Mouse (Mus musculus) lung, adult 2 months (tissue): Measurements from ENCODE around the gene Nudt12. TPM values are rescaled to one million over a fixed set of nuclear protein-coding genes. Genes with fewer than 3 reads are reported as not detected.

Experiments
- DNase-seq: peaks from one replicate; pipeline ENCODE4 v3.0.0; 2022
- H3K4me1 ChIP-seq: fragments of 200-500 bp; 2 replicates; pipeline ENCODE4 v1.6.1; 2011; ENCODE audit warnings: low read length; ENCODE audit not compliant: control insufficient read depth, insufficient read depth
- H3K4me3 ChIP-seq: fragments of 200-500 bp; replicated peaks from 2 replicates; pipeline ENCODE3; 2011; ENCODE audit warnings: low read depth, mild to moderate bottlenecking, control low read depth, low read length; ENCODE audit errors: extremely low read depth
- CTCF ChIP-seq: fragments of 200-500 bp; IDR thresholded peaks from 2 replicates; pipeline ENCODE4 v1.5.1; 2011; ENCODE audit warnings: mild to moderate bottlenecking, low read length, control low read depth; ENCODE audit not compliant: insufficient read depth
- POLR2A ChIP-seq: fragments of 200-500 bp; IDR thresholded peaks from 2 replicates; pipeline ENCODE4 v1.6.1; 2011; ENCODE audit warnings: low read depth, mild to moderate bottlenecking, control low read depth, low read length, borderline replicate concordance; ENCODE audit errors: extremely low read depth
- WGBS: fragments of 180-500 bp; shearing (Covaris S2); methylation state at CpG from one replicate; pipeline ENCODE4 v1.1.7; 2018; 5-methylcytosine and 5-hydroxymethylcytosine counted together
- polyA plus RNA-seq: library from polyadenylated mRNA; depleted of rRNA; stranded (reverse); fragments of >200 nt; gene quantifications from 2 replicates; pipeline ENCODE4 v1.2.3, GENCODE M21; 2012; rRNA removed

Gene Nudt12
- 1.3 and 2.8 TPM in 2 replicates for polyA plus RNA-seq

DNA sequence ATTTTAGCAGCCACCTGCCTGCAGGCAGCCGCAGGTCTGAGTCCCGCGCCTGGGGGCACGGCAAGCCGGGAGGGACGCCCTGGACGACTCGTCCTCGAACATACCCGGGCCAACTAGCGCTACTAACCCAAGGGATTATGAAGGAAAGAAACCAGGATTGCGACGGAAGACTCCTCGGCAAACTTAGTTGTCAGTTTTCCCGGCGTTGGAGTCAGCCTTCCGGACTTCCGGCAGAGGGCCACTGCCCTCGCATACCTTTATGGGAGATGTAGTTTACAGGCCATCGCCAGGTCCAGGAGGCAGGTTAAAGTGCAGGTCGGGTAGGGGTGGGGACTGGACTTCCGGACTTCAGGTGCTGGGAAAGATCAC, at the start of gene Nudt12:
TSS of gene Nudt12 (minus strand) at position 282 of the 369 bp plus-strand sequence.
- Histone ChIP-seq H3K4me1 (no peaks in the 10 kb centered on the region; the same call in 1 of the 2 replicates), H3K4me3 (peak within 1 kb of the TSS; percentile 96)
- TF ChIP-seq CTCF: no peak
- TF ChIP-seq POLR2A: no peak
- WGBS: under 1% methylated on average over 22 of the region's 22 CpGs
- DNase-seq: peak; percentile 62

DNA sequence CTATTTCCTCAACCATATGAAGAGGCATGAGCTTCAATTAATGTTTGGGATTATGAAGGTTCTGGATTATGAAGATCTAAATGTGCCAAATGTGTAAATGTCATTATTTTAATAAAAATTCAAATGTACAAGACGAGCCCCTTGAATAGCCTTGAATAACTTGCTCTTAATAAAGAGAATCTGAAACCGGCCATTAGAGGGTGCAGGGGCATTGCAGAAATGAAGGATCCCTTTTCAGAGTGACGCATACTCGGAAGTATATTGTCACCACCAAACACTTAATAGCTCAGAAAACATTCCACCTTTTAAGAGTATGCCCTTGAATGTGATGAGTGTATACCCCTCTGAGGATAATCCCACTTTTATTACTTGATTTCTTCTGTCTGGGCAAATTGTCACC, 40.1 kb upstream of the Nudt12 start:
- Histone ChIP-seq H3K4me3 (no peak overlapping the region), H3K4me1 (no peaks in the 10 kb centered on the region)
- TF ChIP-seq POLR2A (no peak), CTCF (no peak)
- no peak for DNase-seq
- WGBS: 63% methylated on average over 4 of the region's 4 CpGs

DNA sequence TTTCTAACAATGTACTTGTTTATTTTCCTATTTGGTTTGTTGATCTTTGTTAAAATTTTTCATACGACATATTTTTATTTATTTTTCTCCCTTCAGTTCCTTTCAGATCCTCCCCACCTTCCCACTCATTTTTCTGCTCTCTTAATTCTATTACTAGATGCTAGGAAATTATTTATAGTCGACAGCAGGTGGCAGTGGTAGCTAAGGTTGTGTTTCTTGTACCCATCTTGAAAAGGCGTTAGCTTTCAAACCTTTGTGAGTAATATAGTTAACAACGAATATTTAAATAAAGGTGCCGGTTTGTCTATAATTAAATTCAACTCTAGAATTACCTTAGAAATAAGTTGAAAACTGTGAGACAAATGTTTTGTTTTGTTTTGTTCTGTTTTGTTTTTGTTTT, 26.6 kb upstream of the Nudt12 start:
- no peak for TF ChIP-seq CTCF
- TF ChIP-seq POLR2A: no peak
- 39% methylated on average over 5 of the region's 5 CpGs for WGBS
- no peak overlapping the region for H3K4me3 ChIP-seq
- DNase-seq: no peak
- H3K4me1 ChIP-seq: no peaks in the 10 kb centered on the region

DNA sequence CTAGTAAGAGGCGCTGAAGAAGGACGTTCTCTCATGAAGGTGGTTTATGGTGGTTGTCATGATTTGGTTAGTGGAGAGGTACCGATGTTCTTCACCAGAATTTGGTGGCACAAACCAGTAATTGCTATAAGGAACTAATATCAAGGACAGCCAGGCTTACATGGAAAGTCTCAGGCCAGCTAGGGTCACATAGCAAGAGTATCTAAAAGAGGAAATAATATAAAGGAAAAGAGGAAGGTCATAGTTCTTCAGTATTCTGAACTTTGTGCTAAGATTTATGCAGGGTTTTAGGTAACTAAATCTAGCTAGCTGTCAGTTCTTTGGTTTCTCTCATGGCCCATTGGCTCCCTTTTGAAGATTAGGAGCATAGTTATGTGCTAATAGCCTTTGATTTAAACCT, 20.3 kb upstream of the Nudt12 start:
- Histone ChIP-seq H3K4me3 (no peak overlapping the region), H3K4me1 (no peaks in the 10 kb centered on the region)
- WGBS: 78% methylated on average over 3 of the region's 3 CpGs
- no peak for DNase-seq
- TF ChIP-seq POLR2A: no peak
- no peak for TF ChIP-seq CTCF

DNA sequence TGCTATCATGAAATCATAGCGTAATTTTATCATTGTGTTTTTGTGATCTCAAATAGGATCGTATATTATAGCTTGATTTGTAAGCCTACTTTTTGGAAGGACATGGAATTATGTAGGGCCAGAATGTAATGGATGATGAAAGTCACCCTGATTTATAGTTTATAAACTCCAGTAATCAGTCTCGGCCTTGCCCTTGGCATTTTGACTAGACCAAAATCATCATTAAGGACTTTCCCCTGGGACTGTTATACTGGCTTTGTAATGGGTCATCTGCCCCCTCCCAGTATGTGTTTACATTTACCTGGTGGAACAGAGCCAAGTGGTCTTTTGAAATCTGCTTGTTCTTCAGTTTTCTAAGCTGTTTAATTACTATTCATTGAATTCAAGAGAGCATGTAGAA, 13.2 kb upstream of the Nudt12 start:
- 80% methylated on average over 3 of the region's 3 CpGs for WGBS
- Histone ChIP-seq H3K4me3 (no peak overlapping the region), H3K4me1 (no peaks in the 10 kb centered on the region)
- no peak for DNase-seq
- TF ChIP-seq CTCF: no peak
- no peak for TF ChIP-seq POLR2A

DNA sequence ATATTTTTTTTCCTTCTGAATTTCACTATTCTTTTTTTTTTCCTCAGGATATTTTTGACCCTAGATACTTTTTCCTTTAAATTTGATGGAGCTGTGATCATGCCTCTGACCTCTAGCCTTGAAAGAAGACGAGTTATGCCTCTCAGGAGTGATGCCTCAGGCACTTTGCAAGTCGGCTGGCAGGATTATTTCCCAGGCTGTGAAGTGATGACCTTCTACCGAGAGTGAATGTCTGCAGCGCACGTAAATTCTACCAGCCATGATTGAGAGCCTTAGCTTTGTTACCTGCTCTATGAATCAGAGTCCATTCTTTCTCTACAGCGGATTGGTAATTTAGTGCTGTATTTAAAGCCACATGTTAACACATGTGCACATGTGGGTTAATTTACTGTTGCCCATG, 11.3 kb upstream of the Nudt12 start:
- DNase-seq: no peak
- Histone ChIP-seq H3K4me3 (no peak overlapping the region), H3K4me1 (no peaks in the 10 kb centered on the region)
- TF ChIP-seq CTCF (no peak), POLR2A (no peak)
- WGBS: 54% methylated on average over 6 of the region's 6 CpGs

DNA sequence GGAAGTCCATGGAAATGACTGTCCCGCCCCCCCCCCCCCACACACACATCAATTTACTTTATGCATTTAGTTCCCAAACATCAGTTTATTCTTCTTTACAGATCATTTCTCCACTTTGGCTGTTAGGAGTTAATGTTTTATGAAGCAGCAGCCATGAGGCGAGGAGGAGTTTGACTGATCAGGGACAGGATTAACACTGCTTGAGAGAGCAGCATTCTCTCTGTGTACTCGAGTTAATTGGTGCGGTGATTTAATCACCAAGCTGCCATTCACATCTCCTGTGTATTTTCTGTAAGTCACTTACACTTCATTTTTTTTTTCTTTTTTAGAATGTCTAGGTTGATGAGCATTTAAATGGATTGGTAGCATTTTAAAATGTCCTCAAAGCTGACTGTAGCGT, 10.8 kb upstream of the Nudt12 start:
- 56% methylated on average over 5 of the region's 5 CpGs for WGBS
- H3K4me1 ChIP-seq: no peaks in the 10 kb centered on the region
- no peak for TF ChIP-seq POLR2A
- no peak for TF ChIP-seq CTCF
- H3K4me3 ChIP-seq: no peak overlapping the region
- DNase-seq: no peak

DNA sequence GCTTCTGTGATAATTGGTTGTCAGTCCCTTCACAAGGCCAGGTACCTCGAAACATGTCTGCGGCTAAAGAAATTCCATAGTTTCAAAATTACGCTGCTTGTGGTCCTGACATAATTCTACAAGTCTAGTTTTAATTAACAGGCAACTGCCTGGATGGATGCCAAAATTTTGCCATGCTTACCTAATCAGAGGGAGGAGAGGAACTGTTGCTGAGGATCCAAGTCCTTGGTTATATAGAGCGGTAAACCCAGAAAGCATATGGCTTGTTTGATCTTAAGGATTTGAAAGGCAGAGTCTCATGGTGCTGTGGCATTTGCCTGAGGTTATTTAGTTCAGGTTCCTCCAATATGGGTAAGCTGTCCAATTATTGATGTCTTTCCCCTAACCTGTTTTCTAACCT, 5.5 kb upstream of the Nudt12 start:
- Histone ChIP-seq H3K4me3 (no peak overlapping the region), H3K4me1 (no peaks in the 10 kb centered on the region)
- DNase-seq: no peak
- 88% methylated on average over 4 of the region's 4 CpGs for WGBS
- TF ChIP-seq POLR2A: no peak

DNA sequence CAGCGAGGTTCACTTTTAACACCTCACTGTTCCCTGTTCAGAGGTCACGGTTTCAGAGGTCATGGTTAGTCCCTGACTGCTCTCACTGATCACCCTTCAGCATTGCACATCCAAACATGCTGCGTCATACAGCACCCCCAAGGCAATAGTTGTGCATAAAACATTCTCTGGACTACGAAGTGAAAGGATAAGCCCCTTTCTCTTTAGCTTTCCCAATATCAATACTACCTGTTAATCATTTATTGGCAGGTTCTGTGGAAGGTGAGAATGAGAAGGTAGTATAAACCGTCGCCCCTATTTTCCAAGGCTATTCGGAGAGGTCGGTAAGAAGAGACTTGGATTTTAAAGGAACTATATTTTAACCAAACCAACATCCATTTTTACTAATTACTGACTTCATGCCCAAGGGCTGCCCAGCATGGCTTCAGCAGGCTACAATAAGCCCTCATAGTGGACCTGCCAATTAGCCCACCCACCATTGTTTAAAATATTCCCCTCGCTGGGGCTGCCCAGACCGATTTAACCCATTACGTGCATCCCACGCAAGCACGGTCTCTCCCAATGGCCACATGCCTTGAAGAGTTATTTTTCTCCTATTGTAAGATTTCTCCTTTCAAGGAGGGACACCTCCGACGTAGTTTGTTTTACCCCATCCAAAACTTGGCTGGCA, 616 bp downstream of the Nudt12 start:
- DNase-seq: no peak
- no peak for TF ChIP-seq CTCF
- TF ChIP-seq POLR2A: no peak

DNA sequence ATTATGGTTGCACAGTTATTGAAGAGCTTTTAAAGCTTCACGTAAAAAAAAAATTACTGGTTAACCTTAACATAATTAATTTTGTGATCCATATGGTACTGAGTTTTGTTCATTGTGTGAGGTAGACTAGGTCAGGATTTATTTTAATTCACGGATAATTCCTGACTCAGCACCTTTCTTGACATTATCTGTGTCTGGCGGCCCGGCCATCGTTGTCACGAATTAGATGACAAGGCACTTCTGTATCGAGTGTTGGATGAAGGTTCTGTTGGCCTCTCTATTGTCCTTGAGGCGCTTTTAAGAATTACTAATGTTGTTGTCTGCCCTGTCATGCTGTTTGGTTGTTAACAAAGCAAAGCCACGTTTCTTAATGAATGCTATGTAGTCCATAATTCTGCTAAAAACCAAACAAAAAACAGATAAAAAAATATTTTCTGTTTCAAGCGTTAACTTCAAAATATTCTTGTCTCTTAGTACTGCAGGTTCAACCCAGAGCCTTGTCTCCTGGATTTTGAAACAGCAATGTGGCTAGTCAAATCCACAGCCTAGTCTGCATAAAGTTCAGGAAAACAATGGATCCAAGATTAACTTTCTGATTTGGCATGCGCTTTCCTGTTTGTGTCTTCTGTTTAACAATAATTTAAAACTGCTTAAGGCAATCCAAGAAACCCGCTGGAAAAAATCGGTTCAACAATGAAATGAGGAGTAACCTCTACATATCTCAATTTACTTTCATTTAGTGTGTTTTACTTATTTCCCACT, 1.4 kb downstream of the Nudt12 start:
- TF ChIP-seq CTCF (no peak), POLR2A (no peak)
- H3K4me3 ChIP-seq: no peak overlapping the region
- H3K4me1 ChIP-seq: no peaks in the 10 kb centered on the region; the same call in 1 of the 2 replicates
- 67% methylated on average over 13 of the region's 13 CpGs for WGBS
- no peak for DNase-seq

More for the DNA sequence above, 616 bp downstream of the Nudt12 start:
- 8% methylated on average over 15 of the region's 15 CpGs for WGBS
- Histone ChIP-seq H3K4me3 (peak overlapping the region; percentile 96), H3K4me1 (no peaks in the 10 kb centered on the region; the same call in 1 of the 2 replicates)

DNA sequence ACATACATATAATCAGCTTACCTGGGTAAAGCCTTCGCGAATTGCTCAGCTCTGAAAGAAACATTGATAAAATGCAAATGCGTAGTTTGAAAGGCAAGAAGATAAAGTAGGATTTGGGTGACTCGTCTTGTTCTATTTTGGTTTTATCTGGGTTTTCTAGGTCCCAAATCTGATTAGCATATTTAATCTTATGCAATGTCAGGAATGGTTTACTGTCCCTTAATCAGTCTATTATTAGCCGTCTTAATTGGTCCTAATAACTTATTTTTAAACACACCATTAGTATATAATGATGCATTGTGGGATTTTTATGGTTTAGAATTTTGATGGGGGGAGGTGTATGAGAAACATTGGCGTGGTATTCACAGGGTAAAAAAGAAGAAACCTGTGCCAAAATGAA, 21.9 kb downstream of the Nudt12 start, which contains the start of gene Pdzph1:
TSS of gene Pdzph1 (minus strand) at position 101 of the 400 bp plus-strand sequence.
- TF ChIP-seq POLR2A (no peak), CTCF (no peak)
- DNase-seq: no peak
- WGBS: 80% methylated on average over 6 of the region's 6 CpGs

More for the DNA sequence above, 21.9 kb downstream of the Nudt12 start, which contains the start of gene Pdzph1:
- Histone ChIP-seq H3K4me1 (no peaks in the 10 kb centered on the region), H3K4me3 (no peak within 1 kb of the TSS)
